Mouse (Mus musculus) neural tube, embryonic 13.5 days (tissue): Measurements from ENCODE around the gene Akap9. TPM values are rescaled to one million over a fixed set of nuclear protein-coding genes. Genes with fewer than 3 reads are reported as not detected.
"Not testable (repeated sequence)": the region's sequence is repeated elsewhere in the genome, so short reads cannot be mapped to it uniquely, and the experiment has no call there.

Experiments
- ATAC-seq: fragments of 200-750 bp; cut with Nextera tagmentation; 2 replicates; pipeline ENCODE4 v1.8.0; 2017; ENCODE audit warnings: low read depth, mild to moderate bottlenecking, moderate TSS enrichment, moderate library complexity
- H3K27ac ChIP-seq: fragments of 300-500 bp; sonication (generic); replicated peaks from 2 replicates; pipeline ENCODE4 v1.5.1; 2015; ENCODE audit warnings: moderate library complexity, mild to moderate bottlenecking, inconsistent platforms
- H3K27me3 ChIP-seq: fragments of 300-500 bp; sonication (generic); 2 replicates; pipeline ENCODE4 v1.6.1; 2015; ENCODE audit warnings: mild to moderate bottlenecking, inconsistent platforms
- H3K36me3 ChIP-seq: fragments of 300-500 bp; sonication (generic); 2 replicates; pipeline ENCODE4 v1.6.1; 2015; ENCODE audit warnings: mild to moderate bottlenecking, inconsistent platforms
- H3K4me1 ChIP-seq: fragments of 300-500 bp; sonication (generic); replicated peaks from 2 replicates; pipeline ENCODE4 v1.6.1; 2015; ENCODE audit warnings: inconsistent platforms
- H3K4me2 ChIP-seq: fragments of 300-500 bp; sonication (generic); 2 replicates; pipeline ENCODE4 v1.6.1; 2015; ENCODE audit warnings: inconsistent platforms, mild to moderate bottlenecking, moderate library complexity
- H3K4me3 ChIP-seq: fragments of 300-500 bp; sonication (generic); 2 replicates; pipeline ENCODE4 v1.5.1; 2015; ENCODE audit warnings: mild to moderate bottlenecking, inconsistent platforms
- H3K9ac ChIP-seq: fragments of 300-500 bp; sonication (generic); 2 replicates; pipeline ENCODE4 v1.6.1; 2015; ENCODE audit warnings: moderate library complexity, mild to moderate bottlenecking, inconsistent platforms
- H3K9me3 ChIP-seq: fragments of 300-500 bp; sonication (generic); 2 replicates; pipeline ENCODE4 v1.6.1; 2016; ENCODE audit warnings: inconsistent platforms
- WGBS: fragments of 180-500 bp; shearing (Covaris S2); methylation state at CpG from one replicate; pipeline ENCODE4 v1.1.7; 2015; 5-methylcytosine and 5-hydroxymethylcytosine counted together
- polyA plus RNA-seq: library from polyadenylated mRNA; unstranded; fragments of >200 nt; fragmentation: Nextera tagmentation; extraction: Ambion mirVana; gene quantifications from 2 replicates; pipeline ENCODE4 v1.2.1, GENCODE M21; 2015

The Akap9 gene
- polyA plus RNA-seq, 1 experiment from 2014 or later = 342 TPM

DNA sequence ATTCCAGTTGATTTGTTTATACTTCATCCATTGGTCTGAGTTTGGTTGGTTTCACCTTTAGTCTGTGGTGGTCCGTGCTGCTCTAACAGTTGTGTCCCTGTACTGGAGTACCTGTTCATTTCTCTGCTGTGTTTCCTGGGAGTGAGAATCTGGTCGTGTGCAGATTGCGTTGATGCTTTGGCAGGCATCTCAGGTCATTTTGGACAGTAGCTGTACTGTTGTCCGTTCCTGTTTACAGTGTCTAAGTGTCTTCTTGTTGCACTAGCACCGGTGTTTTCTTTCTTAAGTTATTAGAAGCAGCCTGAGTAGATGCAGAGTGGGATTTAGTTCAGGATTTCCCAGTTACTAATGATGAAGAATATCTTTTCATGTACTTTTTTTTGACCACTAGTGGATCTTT is 7.4 kb downstream of the Akap9 start:
- no peaks in the 10 kb centered on the region for H3K9me3 ChIP-seq
- H3K4me1 ChIP-seq = peaks cover 14% of the 10 kb centered on the region
- WGBS = 95% methylated on average over 5 of the region's 5 CpGs
- H3K27ac ChIP-seq = no peak overlapping the region
- ATAC-seq = no peak
- H3K36me3 ChIP-seq = peaks cover 21% of the 10 kb centered on the region
- no peak overlapping the region for H3K4me3 ChIP-seq
- H3K9ac ChIP-seq = no peak overlapping the region
- H3K27me3 ChIP-seq = no peaks in the 10 kb centered on the region
- H3K4me2 ChIP-seq = no peak overlapping the region

DNA sequence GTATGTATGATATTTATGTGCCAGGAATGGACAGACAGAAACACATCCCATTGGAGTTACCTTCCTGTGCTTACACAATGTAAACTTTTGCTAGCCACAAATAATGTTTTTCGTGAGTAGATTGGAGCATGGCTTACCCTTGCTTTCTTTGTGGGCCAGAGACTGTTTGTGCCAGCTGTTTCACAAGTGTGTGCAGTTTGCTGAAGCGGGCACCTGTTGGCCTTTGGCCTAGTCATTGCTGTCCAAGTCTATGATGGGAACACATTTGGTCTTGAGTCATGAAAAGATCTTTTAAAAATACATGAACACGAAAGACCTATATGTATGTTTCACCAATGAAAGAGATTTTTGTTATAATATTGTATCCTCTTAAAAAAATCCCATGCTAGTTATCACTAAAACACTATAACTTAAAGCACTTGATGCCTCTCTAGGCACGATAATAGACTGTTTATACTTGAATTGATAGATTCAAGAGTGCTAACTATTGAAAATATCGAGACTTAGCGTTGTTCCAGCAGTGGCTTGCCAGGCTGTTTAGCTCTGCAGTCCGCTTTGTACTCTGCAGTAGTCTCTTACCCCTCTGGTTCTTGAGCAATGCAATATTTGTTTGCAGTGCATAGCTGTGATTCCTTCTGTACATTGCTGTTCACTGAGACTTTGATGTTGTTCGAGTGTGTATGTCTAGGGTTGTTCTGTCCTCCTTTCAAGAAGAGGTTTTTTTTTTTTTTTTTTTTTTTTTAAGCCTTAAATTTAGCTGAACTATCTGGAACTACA is 8.1 kb downstream of the Akap9 start:
- Histone ChIP-seq H3K9me3 (no peaks in the 10 kb centered on the region), H3K9ac (no peak overlapping the region), H3K36me3 (peaks cover 23% of the 10 kb centered on the region), H3K4me3 (no peak overlapping the region), H3K4me2 (no peak overlapping the region), H3K27me3 (no peaks in the 10 kb centered on the region), H3K27ac (no peak overlapping the region), H3K4me1 (peaks cover 7% of the 10 kb centered on the region)
- 92% methylated on average over 8 of the region's 8 CpGs for WGBS
- ATAC-seq = no peak

DNA sequence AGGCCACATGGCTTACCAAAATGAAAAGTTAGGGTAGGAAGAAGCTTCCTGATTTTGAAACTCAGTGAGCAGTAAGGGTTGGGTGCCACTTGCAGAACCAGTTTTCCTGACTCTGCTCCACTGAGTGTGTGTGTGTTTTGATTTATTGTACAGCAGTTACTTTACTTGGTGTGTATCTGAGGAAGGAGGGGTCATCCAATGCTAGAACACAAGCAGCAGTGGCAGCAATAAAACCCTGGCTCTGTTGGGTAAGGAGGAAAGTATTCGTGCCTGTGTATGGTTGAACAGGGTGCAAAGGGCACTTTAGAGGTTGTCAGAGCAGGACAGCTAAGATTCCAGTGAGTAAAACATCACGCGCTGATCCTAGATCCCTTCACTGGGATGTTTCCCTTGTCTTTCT is 11.1 kb downstream of the Akap9 start:
- H3K36me3 ChIP-seq = peaks cover 33% of the 10 kb centered on the region
- WGBS = 92% methylated on average over 3 of the region's 3 CpGs
- no peaks in the 10 kb centered on the region for H3K9me3 ChIP-seq
- no peak overlapping the region for H3K27ac ChIP-seq
- ATAC-seq = no peak
- no peak overlapping the region for H3K4me3 ChIP-seq
- H3K9ac ChIP-seq = no peak overlapping the region
- H3K4me1 ChIP-seq = no peaks in the 10 kb centered on the region; the same call in 1 of the 2 replicates
- no peaks in the 10 kb centered on the region for H3K27me3 ChIP-seq
- no peak overlapping the region for H3K4me2 ChIP-seq

DNA sequence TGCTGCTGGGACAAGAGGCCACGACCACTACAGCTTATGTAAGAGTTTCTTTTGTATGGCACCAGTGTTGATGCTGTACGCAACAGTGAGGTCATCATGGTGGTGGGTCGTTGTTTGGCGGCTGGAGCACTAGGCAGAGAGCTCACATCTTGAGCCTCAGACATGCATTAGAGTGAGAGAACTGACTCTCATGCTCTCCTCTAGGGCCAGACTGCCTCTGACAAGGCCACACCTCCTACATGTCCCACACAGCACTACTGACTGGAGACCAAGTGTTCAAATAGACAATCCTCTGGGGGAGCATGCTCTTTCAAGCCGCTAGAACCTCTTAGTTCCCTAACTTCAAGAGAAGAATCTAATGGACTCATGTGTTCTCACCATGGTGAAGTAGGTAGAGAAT is 11.5 kb downstream of the Akap9 start:
- WGBS = 94% methylated on average over 5 of the region's 5 CpGs
- H3K4me3 ChIP-seq = no peak overlapping the region
- H3K9me3 ChIP-seq = no peaks in the 10 kb centered on the region
- H3K27me3 ChIP-seq = no peaks in the 10 kb centered on the region
- ATAC-seq = no peak
- H3K36me3 ChIP-seq = peaks cover 33% of the 10 kb centered on the region
- no peak overlapping the region for H3K9ac ChIP-seq
- H3K4me2 ChIP-seq = no peak overlapping the region
- no peak overlapping the region for H3K27ac ChIP-seq
- no peaks in the 10 kb centered on the region; the same call in 1 of the 2 replicates for H3K4me1 ChIP-seq

DNA sequence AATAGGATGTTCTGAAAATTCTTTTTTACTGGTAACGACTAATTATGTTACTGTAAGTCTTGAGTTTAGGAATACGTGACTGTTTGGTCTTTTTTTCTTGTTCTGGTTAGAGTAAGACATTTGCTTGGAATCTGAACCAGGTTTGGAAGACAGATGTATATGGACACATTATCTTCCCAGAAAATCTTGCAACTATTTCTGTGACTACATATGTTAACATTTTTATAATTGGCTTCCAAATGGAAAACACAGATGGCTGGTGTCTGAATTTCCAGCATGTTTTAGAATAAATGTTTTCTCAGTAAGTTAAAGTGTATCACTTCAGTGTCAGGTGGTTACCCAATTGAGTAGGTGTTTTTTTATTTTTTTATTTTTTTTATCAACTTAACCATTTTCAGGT is 13.4 kb downstream of the Akap9 start:
- Histone ChIP-seq H3K4me1 (no peaks in the 10 kb centered on the region; the same call in 1 of the 2 replicates), H3K9me3 (no peaks in the 10 kb centered on the region), H3K36me3 (peaks cover 33% of the 10 kb centered on the region), H3K4me2 (no peak overlapping the region), H3K27ac (no peak overlapping the region), H3K4me3 (no peak overlapping the region), H3K27me3 (no peaks in the 10 kb centered on the region), H3K9ac (no peak overlapping the region)
- WGBS = 98% methylated on average over 2 of the region's 2 CpGs
- ATAC-seq = no peak

DNA sequence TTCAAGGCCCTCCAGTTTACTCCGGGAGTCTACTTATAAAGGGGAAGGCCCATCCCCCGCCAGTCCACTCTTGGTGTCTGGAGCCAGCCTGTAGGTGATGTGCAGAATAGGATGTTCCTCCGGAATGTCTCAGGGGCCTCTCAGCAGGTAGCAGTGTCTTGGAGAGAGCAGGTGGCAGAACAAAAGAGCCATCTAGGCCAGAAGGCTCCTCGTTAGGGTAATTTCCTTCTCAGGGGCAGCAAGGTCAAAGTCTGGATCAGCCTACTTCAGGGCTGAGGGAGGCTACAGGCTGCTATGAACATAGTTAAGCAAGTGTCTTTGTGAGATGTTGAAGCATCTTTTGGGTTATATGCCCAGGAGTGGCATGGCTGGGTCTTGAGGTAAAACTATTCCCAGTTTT is 15.3 kb downstream of the Akap9 start:
- H3K27me3 ChIP-seq, H3K9ac ChIP-seq, H3K4me3 ChIP-seq, H3K9me3 ChIP-seq, H3K27ac ChIP-seq, H3K4me2 ChIP-seq, ATAC-seq, H3K4me1 ChIP-seq: not testable (repeated sequence)
- H3K36me3 ChIP-seq = peaks cover 33% of the 10 kb centered on the region
- 44% methylated on average over 4 of the region's 4 CpGs for WGBS

DNA sequence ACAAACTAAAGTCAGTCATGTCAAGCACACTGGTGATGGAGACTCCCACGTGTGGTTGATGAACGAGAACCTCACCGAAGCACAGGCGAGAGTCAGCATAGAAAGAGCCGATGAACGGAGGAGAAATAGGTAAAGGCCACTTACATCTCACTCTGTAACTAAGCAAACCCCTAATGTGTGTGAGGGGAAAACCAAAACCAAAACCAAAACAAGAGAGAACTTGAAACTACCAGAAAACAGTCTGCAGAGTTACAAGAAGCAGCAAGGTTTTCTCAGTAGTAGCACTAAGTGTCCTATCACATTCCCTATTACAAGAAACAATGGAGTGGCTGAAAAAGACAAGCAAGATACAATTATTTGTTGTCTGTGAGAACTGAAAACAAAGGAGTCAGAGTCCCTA is 24.6 kb downstream of the Akap9 start:
- Histone ChIP-seq H3K4me2 (no peak overlapping the region), H3K27ac (no peak overlapping the region), H3K27me3 (no peaks in the 10 kb centered on the region), H3K9ac (no peak overlapping the region), H3K4me3 (no peak overlapping the region), H3K4me1 (no peaks in the 10 kb centered on the region), H3K9me3 (no peaks in the 10 kb centered on the region), H3K36me3 (peaks cover 81% of the 10 kb centered on the region)
- whole genome bisulfite sequencing = 95% methylated on average over 6 of the region's 6 CpGs
- ATAC-seq = no peak

DNA sequence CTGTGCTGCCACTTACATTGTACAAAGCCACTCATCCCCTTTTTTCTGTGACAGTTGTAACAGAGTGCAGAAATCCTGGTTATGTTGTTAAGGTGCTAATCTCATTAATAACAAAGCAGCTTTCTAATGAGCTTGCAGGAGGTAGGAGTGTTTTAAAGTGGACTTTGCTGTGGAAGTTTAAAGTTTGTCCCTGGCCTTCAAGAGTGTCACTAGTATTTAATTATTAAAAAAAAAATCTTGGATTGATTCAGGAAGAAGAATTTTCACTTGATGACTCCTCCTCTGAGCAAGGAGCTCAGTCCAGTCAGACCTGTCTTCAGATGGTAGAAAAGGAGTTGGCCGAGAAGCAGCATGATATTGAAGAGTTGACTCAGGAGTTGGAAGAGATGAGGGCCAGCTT is 26.7 kb downstream of the Akap9 start:
- Histone ChIP-seq H3K36me3 (peaks cover 85% of the 10 kb centered on the region), H3K9me3 (no peaks in the 10 kb centered on the region), H3K4me2 (no peak overlapping the region), H3K9ac (no peak overlapping the region), H3K4me1 (no peaks in the 10 kb centered on the region), H3K27ac (no peak overlapping the region), H3K4me3 (no peak overlapping the region), H3K27me3 (no peaks in the 10 kb centered on the region)
- ATAC-seq = no peak
- WGBS = 90% methylated on average over 1 of the region's 1 CpGs

DNA sequence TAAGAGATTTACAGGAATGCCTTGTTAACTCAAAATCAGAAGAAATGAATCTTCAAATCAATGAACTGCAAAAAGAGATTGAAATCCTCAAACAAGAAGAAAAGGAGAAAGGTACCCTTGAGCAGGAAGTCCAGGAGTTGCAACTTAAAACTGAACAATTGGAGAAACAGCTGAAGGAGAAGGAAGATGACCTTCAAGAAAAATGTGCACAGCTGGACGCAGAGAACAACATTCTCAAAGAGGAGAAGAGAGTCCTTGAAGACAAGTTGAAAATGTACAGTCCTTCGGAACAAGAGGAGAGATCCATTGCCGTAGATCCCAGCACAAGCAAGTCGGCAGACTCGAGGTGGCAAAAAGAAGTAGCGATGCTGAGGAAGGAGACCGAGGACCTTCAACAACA is 33.4 kb downstream of the Akap9 start:
- Histone ChIP-seq H3K4me2 (no peak overlapping the region), H3K27ac (no peak overlapping the region), H3K9ac (no peak overlapping the region), H3K9me3 (no peaks in the 10 kb centered on the region), H3K27me3 (no peaks in the 10 kb centered on the region), H3K4me1 (no peaks in the 10 kb centered on the region), H3K36me3 (peaks cover 78% of the 10 kb centered on the region), H3K4me3 (no peak overlapping the region)
- no peak for ATAC-seq
- WGBS = 93% methylated on average over 7 of the region's 7 CpGs

DNA sequence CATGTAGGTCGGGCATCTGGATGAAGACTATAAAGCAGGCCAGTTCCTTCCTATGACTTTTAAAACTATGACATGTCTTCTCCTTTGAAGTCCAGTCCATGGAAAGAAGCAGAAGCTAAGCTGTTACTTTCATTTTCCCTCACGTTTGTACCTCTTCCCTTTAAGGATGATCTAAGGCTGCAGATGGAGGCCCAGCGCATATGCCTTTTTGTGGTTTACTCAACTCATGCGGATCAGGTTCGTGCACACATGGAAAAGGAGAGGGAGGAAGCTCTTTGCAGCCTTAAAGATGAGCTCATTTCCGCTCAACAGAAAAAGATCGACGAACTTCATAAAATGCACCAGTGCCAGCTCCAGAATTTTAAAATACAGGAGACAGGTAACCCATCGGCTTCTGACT is 40.6 kb downstream of the Akap9 start:
- ATAC-seq = no peak
- Histone ChIP-seq H3K27ac (no peak overlapping the region), H3K4me2 (no peak overlapping the region), H3K4me3 (no peak overlapping the region), H3K9ac (no peak overlapping the region), H3K9me3 (no peaks in the 10 kb centered on the region), H3K4me1 (no peaks in the 10 kb centered on the region), H3K27me3 (no peaks in the 10 kb centered on the region), H3K36me3 (peaks cover 67% of the 10 kb centered on the region)
- 95% methylated on average over 9 of the region's 9 CpGs for WGBS

DNA sequence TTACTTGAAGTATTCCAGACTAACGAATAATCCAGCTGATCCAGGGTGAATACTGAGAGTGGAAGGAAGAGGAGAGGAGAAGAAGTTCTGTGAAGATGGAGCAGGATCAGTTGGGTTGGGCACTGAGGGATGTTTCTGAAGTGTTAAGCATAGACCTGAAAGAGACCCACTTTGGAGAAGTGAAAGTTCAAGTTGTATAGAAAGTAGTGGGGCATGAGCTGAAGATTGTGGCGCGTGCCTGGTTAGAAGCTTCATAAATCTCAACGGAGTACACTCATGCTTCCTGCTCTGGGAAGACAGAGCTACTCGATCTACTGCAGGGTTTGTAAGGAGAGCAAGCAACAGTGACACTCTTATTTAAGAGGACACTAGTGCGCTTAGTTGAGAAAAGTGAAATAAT is 41.3 kb downstream of the Akap9 start:
- H3K4me1 ChIP-seq = no peaks in the 10 kb centered on the region
- no peak overlapping the region for H3K4me2 ChIP-seq
- H3K27me3 ChIP-seq = no peaks in the 10 kb centered on the region
- H3K36me3 ChIP-seq = peaks cover 68% of the 10 kb centered on the region
- WGBS = 98% methylated on average over 6 of the region's 6 CpGs
- ATAC-seq = no peak
- no peak overlapping the region for H3K27ac ChIP-seq
- no peak overlapping the region for H3K4me3 ChIP-seq
- H3K9ac ChIP-seq = no peak overlapping the region
- H3K9me3 ChIP-seq = no peaks in the 10 kb centered on the region

DNA sequence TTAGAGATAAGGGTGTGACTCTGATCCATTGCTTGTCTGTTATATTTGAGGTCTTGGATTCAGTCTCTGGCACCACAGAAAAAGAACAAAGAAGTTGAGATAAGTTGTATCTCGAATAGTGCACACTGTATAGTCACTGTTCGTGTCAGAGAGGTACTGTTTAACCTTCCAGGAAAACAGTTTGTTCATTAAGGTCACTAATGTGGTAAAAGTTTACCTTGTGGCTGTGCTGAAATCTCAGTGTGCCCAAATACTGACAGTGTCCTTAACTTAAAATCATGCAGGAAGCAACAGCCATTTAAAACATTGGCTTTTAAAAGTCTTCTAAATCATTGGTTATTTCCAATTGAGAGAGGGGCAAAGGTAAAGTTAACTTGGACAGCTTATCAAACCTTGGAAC is 43.1 kb downstream of the Akap9 start:
- Histone ChIP-seq H3K4me3 (no peak overlapping the region), H3K27me3 (no peaks in the 10 kb centered on the region), H3K27ac (no peak overlapping the region), H3K36me3 (peaks cover 74% of the 10 kb centered on the region), H3K9me3 (no peaks in the 10 kb centered on the region), H3K4me1 (no peaks in the 10 kb centered on the region), H3K9ac (no peak overlapping the region), H3K4me2 (no peak overlapping the region)
- 96% methylated on average over 2 of the region's 2 CpGs for WGBS
- no peak for ATAC-seq

DNA sequence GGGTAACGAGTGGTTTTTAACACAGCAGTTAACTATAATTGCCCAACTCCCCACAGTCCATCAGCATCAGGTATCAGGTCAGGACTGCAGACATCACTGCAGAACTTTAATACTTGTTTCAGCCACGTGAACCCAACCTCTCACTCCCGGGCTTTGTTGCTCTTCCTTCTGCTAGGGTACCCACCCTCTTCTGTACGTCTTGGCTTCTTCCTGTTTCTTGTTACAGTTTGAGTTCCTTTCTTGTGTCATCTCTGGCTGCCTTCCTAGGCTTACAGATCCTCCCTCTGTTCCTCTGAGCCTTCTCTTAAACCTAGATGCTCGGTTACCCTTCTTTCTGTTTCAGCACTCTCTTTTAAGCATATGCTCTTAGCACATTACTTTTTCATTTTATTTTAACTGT is 45.9 kb downstream of the Akap9 start:
- H3K9ac ChIP-seq = no peak overlapping the region
- no peak overlapping the region for H3K4me2 ChIP-seq
- no peak overlapping the region for H3K27ac ChIP-seq
- H3K4me1 ChIP-seq = no peaks in the 10 kb centered on the region
- H3K4me3 ChIP-seq = no peak overlapping the region
- no peak for ATAC-seq
- 92% methylated on average over 5 of the region's 5 CpGs for WGBS
- H3K9me3 ChIP-seq = no peaks in the 10 kb centered on the region
- H3K27me3 ChIP-seq = no peaks in the 10 kb centered on the region
- peaks cover 83% of the 10 kb centered on the region for H3K36me3 ChIP-seq
